Mouse (Mus musculus) gastrocnemius, postnatal 4 days (tissue): ENCODE data around the gene Olfr464. TPM values are rescaled to one million over a fixed set of nuclear protein-coding genes. Genes with fewer than 3 reads are reported as not detected.

Experiments
- DNase-seq, 2 experiments: peaks; one replicate each; pipeline ENCODE4 v3.0.0; 2021 to 2022; ENCODE audit warnings: low spot score in 2 of 2, mixed read lengths in 2 of 2
- long read RNA-seq, 2 experiments: library from polyadenylated mRNA; stranded (forward); transcript quantifications; one replicate each; pipeline ENCODE4 v2.0.0; 2021
- total RNA-seq, 2 experiments: library from RNA; stranded (reverse); gene quantifications; 2 replicates each; pipeline ENCODE4 v1.2.3; 2021

Olfr464 gene
- not detected for total RNA-seq
- long read RNA-seq, experiment 1: 0 reads
- long read RNA-seq, experiment 2: 0 reads

GRCm38 (mm10) chr11:87920966-87921365 is at the start of gene Olfr464:
Gene Olfr464, minus strand, starts transcription at chr11:87920967.
- DNase-seq: no peak

- DNase-seq: no peak
Observed at GRCm38 (mm10) chr11:87968356-87969122, 47.8 kb upstream of the Olfr464 start.

GRCm38 (mm10) chr11:87967692-87968289 is 47.0 kb upstream of the Olfr464 start:
- peak; percentile 58 to 71 for DNase-seq

GRCm38 (mm10) chr11:87966214-87966613 is 45.4 kb upstream of the Olfr464 start:
- DNase-seq: no peak

GRCm38 (mm10) chr11:87965293-87965692 is 44.5 kb upstream of the Olfr464 start:
- DNase-seq: no peak

GRCm38 (mm10) chr11:87957066-87957465 is 36.3 kb upstream of the Olfr464 start:
- no peak for DNase-seq

GRCm38 (mm10) chr11:87955144-87955543 is 34.4 kb upstream of the Olfr464 start:
- no peak for DNase-seq

- DNase-seq: no peak
Observed at GRCm38 (mm10) chr11:87949990-87950389, 29.2 kb upstream of the Olfr464 start.

GRCm38 (mm10) chr11:87935467-87935866 is 14.7 kb upstream of the Olfr464 start:
- DNase-seq: no peak

- DNase-seq: no peak
Observed at GRCm38 (mm10) chr11:87933731-87934130, 13.0 kb upstream of the Olfr464 start.

GRCm38 (mm10) chr11:87930348-87930747 is 9.6 kb upstream of the Olfr464 start:
- no peak for DNase-seq

GRCm38 (mm10) chr11:87920301-87920700 is 466 bp downstream of the Olfr464 start:
- no peak for DNase-seq

GRCm38 (mm10) chr11:87916005-87916404 is 4.8 kb downstream of the Olfr464 start:
- DNase-seq: no peak

GRCm38 (mm10) chr11:87904331-87904730 is 16.4 kb downstream of the Olfr464 start:
- no peak for DNase-seq

GRCm38 (mm10) chr11:87897287-87897686 is 23.5 kb downstream of the Olfr464 start, which contains the start of gene Olfr463:
Gene Olfr463, minus strand, starts transcription at chr11:87897387.
- DNase-seq: no peak

GRCm38 (mm10) chr11:87892168-87892567 is 28.6 kb downstream of the Olfr464 start, which contains the start of gene Olfr462:
Gene Olfr462, minus strand, starts transcription at chr11:87892268.
- no peak for DNase-seq

- DNase-seq: no peak
Observed at GRCm38 (mm10) chr11:87884856-87885255, 35.9 kb downstream of the Olfr464 start.

- DNase-seq: no peak
Observed at GRCm38 (mm10) chr11:87883493-87883892, 37.3 kb downstream of the Olfr464 start.

- DNase-seq: no peak
Observed at GRCm38 (mm10) chr11:87881714-87882113, 39.1 kb downstream of the Olfr464 start.

GRCm38 (mm10) chr11:87879826-87880225 is 40.9 kb downstream of the Olfr464 start:
- DNase-seq: no peak

GRCm38 (mm10) chr11:87875436-87875835 is 45.3 kb downstream of the Olfr464 start, which contains the start of gene Epx:
Gene Epx, minus strand, starts transcription at chr11:87875536.
- DNase-seq: no peak

- DNase-seq: no peak
Observed at GRCm38 (mm10) chr11:87871766-87872165, 49.0 kb downstream of the Olfr464 start.
